Mouse (Mus musculus): ENCODE measurements around the gene Vill. TPM values are rescaled to one million over a fixed set of nuclear protein-coding genes. Genes with fewer than 3 reads are reported as not detected.

Gene Vill
- polyA plus RNA-seq, 1 experiment from 2014 or later: 2.8 TPM

DNA sequence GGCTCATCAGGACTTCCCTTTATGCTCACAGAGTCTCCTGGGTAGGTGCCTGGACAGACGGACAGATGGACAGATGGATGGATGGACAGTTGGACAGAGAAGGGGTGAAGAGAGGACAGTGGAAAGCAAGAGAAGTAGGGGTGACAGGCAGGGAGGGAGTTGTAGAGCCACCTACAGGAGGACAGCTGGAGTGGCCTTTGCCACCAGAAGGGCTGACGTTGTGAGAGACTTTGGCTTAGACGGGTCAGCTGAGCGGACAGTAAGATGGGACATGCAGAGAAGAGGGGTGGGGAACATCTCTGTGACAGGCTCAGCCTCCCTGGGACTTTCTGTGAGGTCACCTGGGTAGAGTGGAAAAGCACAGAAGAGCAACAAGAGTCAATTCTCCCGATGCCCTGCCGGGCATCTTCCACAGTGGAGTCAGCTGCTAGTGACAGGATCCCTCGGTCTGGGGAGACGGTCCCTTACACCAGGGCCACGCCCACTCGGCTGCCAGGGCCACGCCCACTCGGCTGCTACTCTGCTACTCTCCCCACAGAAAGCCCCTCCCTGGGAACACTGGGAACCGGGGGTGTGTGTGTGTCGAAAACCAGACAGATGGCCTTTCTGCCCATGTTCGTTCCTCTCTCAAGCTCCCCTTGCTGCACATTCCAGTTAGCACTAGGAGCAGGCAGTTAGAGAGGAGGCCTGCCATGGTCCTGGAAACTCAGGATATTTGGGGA, 47.8 kb downstream of the Vill start:
- Histone ChIP-seq H3K4me3 (replicated peaks; ENCODE audit: low read length) (no peak overlapping the region), H3K9me3 (ENCODE audit: control insufficient read depth, low read length) (no peaks in the 10 kb centered on the region), H3K36me3 (ENCODE audit: control insufficient read depth, insufficient read depth) (no peaks in the 10 kb centered on the region), H3K27me3 (replicated peaks; ENCODE audit: control insufficient read depth, insufficient read depth, low read length) (peaks cover 7% of the 10 kb centered on the region; the same call in 1 of the 2 replicates), H3K4me1 (replicated peaks; ENCODE audit: control insufficient read depth, insufficient read depth, low read length) (peaks cover 8% of the 10 kb centered on the region), H3K4me2 (ENCODE audit: low read length) (no peak overlapping the region), H3K27ac (ENCODE audit: low read length) (no peak overlapping the region), H3K9ac (replicated peaks; ENCODE audit: low read depth, low read length) (no peak overlapping the region)
- no peak for ATAC-seq
- WGBS: 17% methylated on average over 15 of the region's 15 CpGs

DNA sequence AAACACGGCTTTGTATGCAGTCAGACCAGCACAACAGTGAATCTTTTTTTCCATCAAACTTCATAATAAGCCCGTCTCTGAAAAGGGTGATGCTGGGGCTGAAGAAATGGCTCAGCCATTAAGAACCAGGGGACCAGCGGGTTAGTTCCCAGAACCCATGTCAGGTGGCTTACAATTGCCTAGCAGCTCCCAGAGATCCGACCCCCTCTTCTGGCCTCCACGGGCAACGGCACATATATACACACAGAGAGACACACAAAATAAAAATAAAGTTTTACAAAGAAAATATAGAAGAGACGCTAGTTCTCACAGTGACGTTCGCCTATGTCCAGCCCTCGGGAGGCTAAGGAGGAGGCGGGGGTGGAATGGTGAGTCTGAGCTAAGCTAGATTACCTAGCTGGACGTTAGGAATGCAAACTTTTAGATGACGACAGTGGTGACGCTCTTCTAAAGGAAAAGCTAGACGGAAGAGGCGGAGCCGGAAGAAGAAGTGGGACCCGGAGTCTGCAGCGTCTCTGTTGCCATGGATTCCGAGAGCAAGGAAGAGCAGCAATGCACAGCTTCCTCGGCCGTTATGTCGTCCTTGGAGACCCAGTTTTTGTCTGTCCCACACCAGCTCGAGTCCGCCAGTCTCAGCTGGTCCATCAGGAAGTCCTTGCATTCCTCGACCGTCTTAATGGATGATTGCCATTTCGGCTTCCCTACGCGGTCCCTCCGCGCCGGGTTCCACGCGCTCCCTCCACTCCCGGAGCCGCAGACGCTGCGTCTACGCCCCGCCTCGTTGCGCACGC, 49.6 kb downstream of the Vill start, which contains the start of gene Dlec1:
Dlec1 (plus strand) TSS at position 487 of the 791 bp plus-strand sequence.
- peak; percentile 95 for ATAC-seq
- Histone ChIP-seq H3K4me2 (ENCODE audit: low read length) (peak within 1 kb of the TSS; percentile 89), H3K9me3 (ENCODE audit: control insufficient read depth, low read length) (no peaks in the 10 kb centered on the region), H3K27ac (ENCODE audit: low read length) (no peak within 1 kb of the TSS), H3K4me1 (replicated peaks; ENCODE audit: control insufficient read depth, insufficient read depth, low read length) (peaks cover 8% of the 10 kb centered on the region), H3K4me3 (replicated peaks; ENCODE audit: low read length) (peak within 1 kb of the TSS; percentile 58), H3K9ac (replicated peaks; ENCODE audit: low read depth, low read length) (peak within 1 kb of the TSS; percentile 59), H3K27me3 (replicated peaks; ENCODE audit: control insufficient read depth, insufficient read depth, low read length) (peaks cover 7% of the 10 kb centered on the region; the same call in 1 of the 2 replicates), H3K36me3 (ENCODE audit: control insufficient read depth, insufficient read depth) (no peaks in the 10 kb centered on the region)
- WGBS: 2% methylated on average over 44 of the region's 44 CpGs

- H3K4me1 ChIP-seq (replicated peaks; ENCODE audit: control insufficient read depth, insufficient read depth, low read length): peaks cover 8% of the 10 kb centered on the region
- no peak for ATAC-seq
- H3K27ac ChIP-seq (ENCODE audit: low read length): no peak overlapping the region
- no peaks in the 10 kb centered on the region for H3K36me3 ChIP-seq (ENCODE audit: control insufficient read depth, insufficient read depth)
- peak overlapping the region; percentile 59 for H3K9ac ChIP-seq (replicated peaks; ENCODE audit: low read depth, low read length)
- WGBS: 3% methylated on average over 19 of the region's 19 CpGs
- no peaks in the 10 kb centered on the region for H3K9me3 ChIP-seq (ENCODE audit: control insufficient read depth, low read length)
- H3K27me3 ChIP-seq (replicated peaks; ENCODE audit: control insufficient read depth, insufficient read depth, low read length): peaks cover 7% of the 10 kb centered on the region; the same call in 1 of the 2 replicates
- H3K4me3 ChIP-seq (replicated peaks; ENCODE audit: low read length): peak overlapping the region; percentile 58
- H3K4me2 ChIP-seq (ENCODE audit: low read length): peak overlapping the region; percentile 89
These were observed 50.2 kb downstream of the Vill start for GRCm38 (mm10) chr9:119102783-119103113.

DNA sequence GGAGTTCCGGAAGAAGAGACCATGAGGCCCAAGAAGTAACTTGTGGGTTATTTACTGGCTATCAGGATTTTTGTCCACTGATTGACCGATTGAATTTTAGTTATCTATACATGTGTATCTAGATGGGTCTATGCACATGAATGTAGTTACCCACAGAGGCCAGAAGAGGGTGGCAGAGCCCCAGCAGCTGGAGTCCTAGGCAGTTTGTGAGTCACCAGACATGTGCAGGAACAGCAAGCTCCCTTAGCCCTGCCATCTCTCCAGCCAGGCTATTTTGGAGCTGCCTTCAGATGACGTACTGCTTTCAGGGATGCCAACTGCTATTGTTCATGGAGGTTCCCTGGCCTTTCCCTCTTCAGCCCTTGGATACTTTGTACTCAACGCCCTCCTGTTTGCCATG, 55.0 kb downstream of the Vill start:
- H3K9me3 ChIP-seq (ENCODE audit: control insufficient read depth, low read length): no peaks in the 10 kb centered on the region
- H3K36me3 ChIP-seq (ENCODE audit: control insufficient read depth, insufficient read depth): no peaks in the 10 kb centered on the region
- H3K4me3 ChIP-seq (replicated peaks; ENCODE audit: low read length): no peak overlapping the region
- WGBS: 92% methylated on average over 4 of the region's 4 CpGs
- H3K4me2 ChIP-seq (ENCODE audit: low read length): no peak overlapping the region
- H3K9ac ChIP-seq (replicated peaks; ENCODE audit: low read depth, low read length): no peak overlapping the region
- peaks cover 7% of the 10 kb centered on the region; the same call in 1 of the 2 replicates for H3K27me3 ChIP-seq (replicated peaks; ENCODE audit: control insufficient read depth, insufficient read depth, low read length)
- no peak for ATAC-seq
- H3K4me1 ChIP-seq (replicated peaks; ENCODE audit: control insufficient read depth, insufficient read depth, low read length): 0 out of 2 replicates have a peak, but pooled peaks cover 5% of the 10 kb centered on the region
- no peak overlapping the region for H3K27ac ChIP-seq (ENCODE audit: low read length)

DNA sequence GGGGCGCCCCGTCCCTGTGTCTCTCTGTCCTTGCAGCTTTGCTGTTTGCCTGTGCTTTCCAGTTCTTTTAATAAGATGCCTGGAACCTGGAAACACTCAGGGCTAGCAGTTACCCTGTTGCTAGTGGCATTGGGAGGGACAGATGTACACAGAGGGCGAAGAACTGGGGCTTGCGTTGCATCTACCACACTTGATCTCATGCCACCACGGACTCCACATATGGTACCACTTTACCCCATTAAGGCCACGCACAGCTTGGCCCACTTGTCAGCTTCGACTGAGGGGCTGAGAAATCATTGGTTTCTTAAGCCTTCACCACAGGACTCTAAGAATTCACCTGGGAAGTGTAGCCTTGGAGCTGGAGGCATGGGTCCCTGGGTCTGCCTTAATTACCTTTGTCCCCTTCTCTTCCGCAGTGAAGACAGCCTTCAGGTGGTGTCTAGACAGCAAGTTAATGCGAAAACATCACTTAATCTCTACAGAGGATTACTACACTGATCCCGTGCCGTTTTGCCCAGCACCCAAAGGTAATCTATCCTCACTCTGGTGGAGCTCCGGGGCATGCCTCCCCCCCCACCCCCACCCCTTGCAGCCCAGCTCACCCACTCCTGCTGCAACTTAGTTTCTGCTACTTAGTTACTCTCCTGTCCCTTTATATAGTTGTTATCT, 57.2 kb downstream of the Vill start:
- Histone ChIP-seq H3K9me3 (ENCODE audit: control insufficient read depth, low read length) (no peaks in the 10 kb centered on the region), H3K4me1 (replicated peaks; ENCODE audit: control insufficient read depth, insufficient read depth, low read length) (no peaks in the 10 kb centered on the region), H3K36me3 (ENCODE audit: control insufficient read depth, insufficient read depth) (no peaks in the 10 kb centered on the region), H3K4me2 (ENCODE audit: low read length) (no peak overlapping the region), H3K27ac (ENCODE audit: low read length) (no peak overlapping the region), H3K9ac (replicated peaks; ENCODE audit: low read depth, low read length) (no peak overlapping the region), H3K27me3 (replicated peaks; ENCODE audit: control insufficient read depth, insufficient read depth, low read length) (no peaks in the 10 kb centered on the region), H3K4me3 (replicated peaks; ENCODE audit: low read length) (no peak overlapping the region)
- ATAC-seq: no peak
- 53% methylated on average over 12 of the region's 12 CpGs for WGBS

- no peak for ATAC-seq
- Histone ChIP-seq H3K36me3 (ENCODE audit: control insufficient read depth, insufficient read depth) (no peaks in the 10 kb centered on the region), H3K4me1 (replicated peaks; ENCODE audit: control insufficient read depth, insufficient read depth, low read length) (no peaks in the 10 kb centered on the region), H3K27me3 (replicated peaks; ENCODE audit: control insufficient read depth, insufficient read depth, low read length) (no peaks in the 10 kb centered on the region), H3K9me3 (ENCODE audit: control insufficient read depth, low read length) (no peaks in the 10 kb centered on the region), H3K27ac (ENCODE audit: low read length) (no peak overlapping the region), H3K4me3 (replicated peaks; ENCODE audit: low read length) (no peak overlapping the region), H3K4me2 (ENCODE audit: low read length) (no peak overlapping the region), H3K9ac (replicated peaks; ENCODE audit: low read depth, low read length) (no peak overlapping the region)
- 49% methylated on average over 3 of the region's 3 CpGs for WGBS
These were observed 58.1 kb downstream of the Vill start for GRCm38 (mm10) chr9:119110640-119111039.

DNA sequence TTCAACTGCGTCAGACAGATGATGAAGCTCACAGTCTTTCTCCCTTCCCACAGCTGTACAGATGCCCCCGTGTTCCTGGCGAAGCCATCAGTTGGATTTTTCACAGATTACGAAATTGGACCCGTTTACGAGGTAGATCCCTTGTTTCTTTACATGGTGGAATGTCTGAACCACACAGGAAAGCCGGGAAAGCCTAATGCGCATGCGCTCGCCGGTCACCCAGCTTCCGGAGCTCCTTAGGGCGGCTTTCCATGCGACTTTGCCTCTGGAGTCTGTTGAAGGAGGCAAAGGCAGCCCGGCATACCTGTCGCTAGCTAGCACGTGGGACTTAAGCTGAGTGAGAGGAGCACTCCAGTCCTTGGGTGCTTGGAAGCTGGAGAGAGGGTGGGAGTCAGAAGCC, 62.3 kb downstream of the Vill start:
- H3K36me3 ChIP-seq (ENCODE audit: control insufficient read depth, insufficient read depth): no peaks in the 10 kb centered on the region
- no peak overlapping the region for H3K4me3 ChIP-seq (replicated peaks; ENCODE audit: low read length)

GRCm38 (mm10) chr9:119119409-119120167, 67.0 kb downstream of the Vill start:
- no peaks in the 10 kb centered on the region for H3K36me3 ChIP-seq (ENCODE audit: control insufficient read depth, insufficient read depth)
- H3K27me3 ChIP-seq (replicated peaks; ENCODE audit: control insufficient read depth, insufficient read depth, low read length): no peaks in the 10 kb centered on the region
- no peak overlapping the region for H3K9ac ChIP-seq (replicated peaks; ENCODE audit: low read depth, low read length)
- no peak overlapping the region for H3K4me3 ChIP-seq (replicated peaks; ENCODE audit: low read length)
- H3K27ac ChIP-seq (ENCODE audit: low read length): no peak overlapping the region
- H3K9me3 ChIP-seq (ENCODE audit: control insufficient read depth, low read length): no peaks in the 10 kb centered on the region
- H3K4me2 ChIP-seq (ENCODE audit: low read length): no peak overlapping the region
- no peaks in the 10 kb centered on the region for H3K4me1 ChIP-seq (replicated peaks; ENCODE audit: control insufficient read depth, insufficient read depth, low read length)
- WGBS: 77% methylated on average over 19 of the region's 19 CpGs
- ATAC-seq: no peak

More for the DNA sequence above, 62.3 kb downstream of the Vill start:
- Histone ChIP-seq H3K4me1 (replicated peaks; ENCODE audit: control insufficient read depth, insufficient read depth, low read length) (no peaks in the 10 kb centered on the region), H3K9ac (replicated peaks; ENCODE audit: low read depth, low read length) (no peak overlapping the region), H3K27me3 (replicated peaks; ENCODE audit: control insufficient read depth, insufficient read depth, low read length) (no peaks in the 10 kb centered on the region), H3K4me2 (ENCODE audit: low read length) (no peak overlapping the region), H3K9me3 (ENCODE audit: control insufficient read depth, low read length) (no peaks in the 10 kb centered on the region), H3K27ac (ENCODE audit: low read length) (no peak overlapping the region)
- WGBS: 85% methylated on average over 17 of the region's 17 CpGs
- no peak for ATAC-seq
